Mouse (Mus musculus): ENCODE results near the gene Txndc2. TPM values are rescaled to one million over a fixed set of nuclear protein-coding genes. Genes with fewer than 3 reads are reported as not detected.

The Txndc2 gene
- not detected in 2 replicates for polyA plus RNA-seq (2021; fragmentation: Nextera tagmentation)
- long read RNA-seq, experiment 1, result 0 reads
- long read RNA-seq, experiment 2, result 0 reads

DNA sequence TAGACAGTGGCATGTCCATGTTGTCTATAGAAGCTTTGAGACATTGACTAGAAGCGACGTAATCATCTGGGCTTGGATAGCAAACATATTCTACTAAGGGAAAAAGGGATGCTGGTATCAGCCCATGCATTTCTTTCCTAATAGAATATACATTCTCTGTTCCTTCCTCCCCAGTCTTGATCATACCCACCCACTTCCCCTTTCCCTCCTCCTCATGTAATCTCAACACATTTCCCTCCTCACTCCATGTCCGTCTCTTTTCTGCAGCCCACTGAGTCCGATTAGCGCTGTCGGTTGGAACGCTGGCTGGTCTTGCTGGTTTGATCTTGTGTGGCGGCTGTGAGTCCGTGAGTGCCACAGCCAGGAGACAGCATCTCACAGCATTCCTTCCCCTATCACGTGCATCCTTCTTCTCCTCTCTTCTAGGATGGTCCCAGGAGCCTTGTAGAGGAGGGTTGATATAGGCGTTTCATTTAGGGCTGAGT lies at the start of gene Txndc2:
Gene Txndc2 (minus strand): TSS at position 435 of the 485 bp plus-strand sequence.

DNA sequence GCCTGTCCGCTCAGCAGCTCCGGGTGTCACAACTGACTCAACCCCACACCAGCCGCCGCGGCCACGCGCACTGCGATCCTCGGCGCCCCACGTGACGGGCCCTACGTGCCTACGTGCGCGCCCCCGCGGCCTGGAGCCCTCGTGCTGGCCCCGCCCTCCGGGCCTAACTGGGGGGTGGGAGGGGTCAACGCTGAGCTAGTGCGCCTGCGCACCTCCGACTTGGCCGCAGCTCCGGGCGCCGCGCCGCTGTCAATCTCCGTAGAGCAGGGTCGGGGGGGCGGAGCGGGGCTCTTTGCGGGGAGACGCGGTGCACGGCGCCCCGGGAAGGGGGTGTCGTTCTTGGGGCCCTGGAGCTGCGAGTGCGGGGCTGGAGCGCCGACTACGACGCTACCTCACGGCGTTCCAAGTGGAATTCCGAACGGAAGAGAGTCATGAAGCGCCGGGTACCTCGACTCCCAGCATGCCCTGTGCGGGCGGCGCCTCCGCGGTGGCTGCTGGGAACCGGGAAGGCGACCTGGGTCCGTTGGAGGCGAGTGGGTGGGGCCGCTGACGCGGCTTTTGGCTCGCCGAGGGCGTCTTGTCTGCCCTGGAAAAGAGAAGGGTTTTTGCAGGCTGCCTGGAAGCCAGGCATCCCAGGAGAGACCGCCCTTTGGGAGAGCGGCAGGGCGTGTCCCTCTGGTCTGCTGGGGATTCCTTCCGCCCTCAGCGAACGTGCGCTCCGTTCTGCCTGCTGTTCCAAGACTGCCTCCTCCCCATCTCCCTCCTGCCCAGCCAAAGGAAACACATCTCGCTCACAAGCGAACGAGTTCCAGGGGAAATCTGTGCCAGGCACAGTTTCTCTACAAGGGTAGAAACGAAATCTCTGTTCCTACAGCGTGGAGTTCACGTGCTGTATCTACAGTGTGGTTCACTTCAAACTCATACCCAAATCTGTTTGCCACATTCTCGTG lies 28.2 kb downstream of the Txndc2 start, which contains the start of gene Vapa:
Gene Vapa (minus strand): TSS at position 93 of the 950 bp plus-strand sequence.

Other genes with a start within 250 kb of the Txndc2 start
- 1.8 and 2.0 TPM in 2 replicates for gene Tmem232, start 101.4 kb downstream of the Txndc2 start, polyA plus RNA-seq (2021; fragmentation: Nextera tagmentation)
- gene Vapa, start 28.6 kb downstream of the Txndc2 start, polyA plus RNA-seq (2021; fragmentation: Nextera tagmentation), result 145 and 180 TPM in 2 replicates
- gene Rab31, start 130.6 kb upstream of the Txndc2 start, polyA plus RNA-seq (2021; fragmentation: Nextera tagmentation), result 106 and 144 TPM in 2 replicates
- gene Ppp4r1, start 140.4 kb upstream of the Txndc2 start, polyA plus RNA-seq (2021; fragmentation: Nextera tagmentation), result 5.8 and 7.1 TPM in 2 replicates
- gene Ralbp1, start 243.6 kb upstream of the Txndc2 start, polyA plus RNA-seq (2021; fragmentation: Nextera tagmentation), result 55.4 and 97.2 TPM in 2 replicates

Data from left cerebral cortex, adult 6 months (tissue).